Mouse (Mus musculus) small intestine, adult 2 months (tissue): ENCODE measurements around the gene Cep164.

ENCODE experiments used
- CTCF ChIP-seq: fragments of 200-500 bp; IDR thresholded peaks from 2 replicates; pipeline ENCODE4 v1.5.1; 2012; ENCODE audit warnings: low read depth, mild to moderate bottlenecking, control low read depth, inconsistent platforms, low read length, moderate library complexity, mixed read lengths; ENCODE audit not compliant: insufficient replicate concordance, insufficient read length; ENCODE audit errors: extremely low read depth
- POLR2A ChIP-seq: fragments of 200-500 bp; IDR thresholded peaks from 2 replicates; pipeline ENCODE4 v1.6.1; 2012; ENCODE audit warnings: low read depth, mild to moderate bottlenecking, control low read depth, inconsistent platforms, low read length, moderate library complexity

DNA sequence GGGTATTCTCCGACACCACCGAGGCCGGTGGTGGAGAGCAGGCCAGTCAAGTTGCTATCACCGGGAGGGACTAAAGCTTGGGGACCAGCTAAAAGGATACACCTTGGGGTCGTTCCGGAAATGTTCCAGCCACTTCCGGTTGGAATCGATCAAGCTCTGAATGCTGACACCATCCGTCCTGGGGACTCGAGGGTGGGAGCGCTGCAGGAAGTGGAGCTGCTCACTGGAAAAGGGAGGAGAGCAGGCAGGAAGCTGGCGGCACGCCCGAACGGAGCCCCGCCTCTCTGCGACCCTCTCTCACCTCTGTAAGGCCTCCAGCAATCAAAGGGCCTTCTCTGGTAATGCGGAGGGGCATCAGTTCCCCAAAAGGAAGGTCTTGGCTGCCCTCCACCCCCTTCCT is 60.1 kb downstream of the Cep164 start:
- TF ChIP-seq POLR2A (no peak), CTCF (no peak)
